Mouse (Mus musculus) limb, embryonic 12.5 days (tissue): ENCODE data around the gene Cd5. TPM values are rescaled to one million over a fixed set of nuclear protein-coding genes. Genes with fewer than 3 reads are reported as not detected.

Source experiments
- ATAC-seq: fragments of 200-750 bp; cut with Nextera tagmentation; 2 replicates; pipeline ENCODE4 v1.8.0; 2017; ENCODE audit warnings: low read depth, moderate TSS enrichment; ENCODE audit not compliant: insufficient number of reproducible peaks, insufficient read depth, low FRiP score, low TSS enrichment
- H3K27ac ChIP-seq: fragments of 300-500 bp; sonication (generic); 2 replicates; pipeline ENCODE4 v1.5.1; 2016; ENCODE audit warnings: mild to moderate bottlenecking, moderate library complexity
- H3K27me3 ChIP-seq: fragments of 300-500 bp; sonication (generic); 2 replicates; pipeline ENCODE4 v1.6.1; 2016; ENCODE audit warnings: mild to moderate bottlenecking, moderate library complexity
- H3K36me3 ChIP-seq: fragments of 300-500 bp; sonication (generic); 2 replicates; pipeline ENCODE4 v1.6.1; 2016; ENCODE audit warnings: mild to moderate bottlenecking, moderate library complexity
- H3K4me1 ChIP-seq: fragments of 300-500 bp; sonication (generic); replicated peaks from 2 replicates; pipeline ENCODE4 v1.6.1; 2016
- H3K4me2 ChIP-seq: fragments of 300-500 bp; sonication (generic); 2 replicates; pipeline ENCODE4 v1.6.1; 2016; ENCODE audit warnings: mild to moderate bottlenecking, moderate library complexity
- H3K4me3 ChIP-seq: fragments of 300-500 bp; sonication (generic); replicated peaks from 2 replicates; pipeline ENCODE4 v1.5.1; 2016; ENCODE audit warnings: mild to moderate bottlenecking
- H3K9ac ChIP-seq: fragments of 300-500 bp; sonication (generic); replicated peaks from 2 replicates; pipeline ENCODE4 v1.6.1; 2016; ENCODE audit warnings: mild to moderate bottlenecking, moderate library complexity
- H3K9me3 ChIP-seq: fragments of 300-500 bp; sonication (generic); 2 replicates; pipeline ENCODE4 v1.6.1; 2016; ENCODE audit warnings: mild to moderate bottlenecking, moderate library complexity
- WGBS: fragments of 180-500 bp; shearing (Covaris S2); methylation state at CpG from one replicate; pipeline ENCODE4 v1.1.7; 2016; 5-methylcytosine and 5-hydroxymethylcytosine counted together
- polyA plus RNA-seq: library from polyadenylated mRNA; unstranded; fragments of >200 nt; fragmentation: Nextera tagmentation; extraction: Ambion mirVana; gene quantifications from 2 replicates; pipeline ENCODE4 v1.2.1, GENCODE M21; 2016

Cd5 gene
- polyA plus RNA-seq = 0.10 and 0.18 TPM in 2 replicates

DNA sequence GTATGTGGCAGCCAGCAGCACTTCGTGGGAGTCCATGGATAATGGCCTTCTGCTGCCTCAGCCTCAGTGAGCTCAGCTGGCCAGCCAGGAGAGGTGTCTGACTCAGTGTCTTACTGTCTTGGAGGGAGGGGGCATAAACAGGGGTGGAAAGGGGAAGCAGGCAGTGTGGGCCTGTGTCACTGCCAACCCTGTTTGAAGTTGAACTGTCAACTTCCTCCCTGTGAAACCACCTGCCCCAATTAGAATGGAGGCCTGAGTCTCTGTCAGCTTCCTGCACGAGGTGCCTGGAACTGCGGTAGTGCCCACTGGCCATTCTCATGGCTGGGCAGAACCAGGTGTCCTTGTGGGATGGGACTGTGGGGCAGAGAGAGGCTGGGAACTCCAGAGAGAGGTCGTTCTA is at the start of gene Cd5:
Gene Cd5, minus strand, starts transcription at position 192 of the 400 bp plus-strand sequence.
- Histone ChIP-seq H3K4me1 (0 out of 2 replicates have a peak, but pooled peaks cover 4% of the 10 kb centered on the region), H3K36me3 (no peaks in the 10 kb centered on the region), H3K4me3 (no peak within 1 kb of the TSS), H3K27me3 (no peaks in the 10 kb centered on the region), H3K9me3 (no peaks in the 10 kb centered on the region), H3K9ac (no peak within 1 kb of the TSS), H3K27ac (no peak within 1 kb of the TSS), H3K4me2 (no peak within 1 kb of the TSS)
- ATAC-seq = no peak
- 72% methylated on average over 4 of the region's 4 CpGs for WGBS

DNA sequence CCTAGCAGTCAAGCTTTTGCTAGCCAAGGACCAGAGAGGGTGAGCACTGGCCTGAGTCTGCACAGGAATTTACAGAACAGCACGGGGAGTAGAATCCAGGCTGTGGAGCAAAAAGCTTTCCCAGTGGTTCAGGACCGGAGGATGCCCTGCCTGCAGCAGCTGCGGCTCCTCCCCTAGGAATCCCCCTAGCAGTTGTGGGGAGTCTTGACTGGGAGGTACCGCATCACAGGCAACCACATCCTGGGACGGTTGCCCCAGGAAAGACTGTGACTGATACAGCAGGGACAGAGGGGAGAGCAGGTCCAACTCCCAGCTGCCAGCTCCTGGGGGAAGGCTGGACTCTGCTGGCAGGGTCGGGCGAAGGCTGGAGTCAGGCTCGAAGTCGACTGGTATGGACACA is 49.4 kb upstream of the Cd5 start:
- no peak for ATAC-seq
- Histone ChIP-seq H3K36me3 (no peaks in the 10 kb centered on the region), H3K4me1 (no peaks in the 10 kb centered on the region; the same call in 1 of the 2 replicates), H3K9me3 (no peaks in the 10 kb centered on the region), H3K27ac (no peak overlapping the region), H3K9ac (no peak overlapping the region), H3K4me3 (no peak overlapping the region), H3K4me2 (no peak overlapping the region), H3K27me3 (no peaks in the 10 kb centered on the region)
- WGBS = 82% methylated on average over 9 of the region's 9 CpGs

DNA sequence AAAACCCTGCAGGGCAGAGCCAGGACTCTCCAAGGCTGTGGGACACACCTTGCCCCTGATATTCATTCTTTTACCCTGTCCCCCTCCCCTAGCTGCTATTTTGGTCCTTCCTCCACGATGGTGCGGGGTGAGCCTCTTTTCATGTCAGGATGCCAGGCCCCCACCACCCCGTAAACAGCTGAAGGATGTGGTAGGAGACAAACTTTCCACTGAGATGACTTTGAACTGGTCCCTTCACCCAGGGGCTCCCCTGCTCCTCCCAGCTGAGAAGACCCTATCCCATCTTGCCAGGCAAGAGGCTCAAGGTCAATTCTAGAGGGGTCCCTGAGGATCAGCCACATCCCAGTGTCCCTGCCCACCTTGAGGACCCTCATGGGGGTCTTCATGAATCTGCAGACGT is 48.6 kb upstream of the Cd5 start:
- ATAC-seq = no peak
- whole genome bisulfite sequencing = 71% methylated on average over 4 of the region's 4 CpGs

DNA sequence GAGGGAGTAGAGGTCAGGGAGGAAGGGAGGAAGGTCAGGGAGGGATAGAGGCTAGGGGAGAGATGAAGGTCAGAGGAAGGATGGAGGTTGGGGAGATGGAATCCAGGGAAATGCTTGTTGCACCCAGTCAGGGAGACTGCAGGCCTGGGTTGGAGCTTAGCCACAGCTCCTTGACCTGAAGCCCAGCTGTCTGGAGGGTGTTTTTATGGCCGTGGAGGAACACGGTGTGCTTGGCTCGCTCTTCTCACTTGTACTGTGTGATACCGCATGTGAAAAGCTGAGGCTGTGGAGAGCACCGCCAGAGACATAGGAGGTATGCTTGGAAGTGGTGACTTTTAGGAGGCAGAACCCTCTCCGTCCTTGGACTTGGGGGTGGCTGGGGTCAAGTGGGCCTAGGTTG is 48.0 kb upstream of the Cd5 start:
- H3K4me2 ChIP-seq = no peak overlapping the region
- no peak overlapping the region for H3K4me3 ChIP-seq
- no peak overlapping the region for H3K9ac ChIP-seq
- H3K27ac ChIP-seq = no peak overlapping the region
- no peak for ATAC-seq
- H3K4me1 ChIP-seq = peaks cover 4% of the 10 kb centered on the region; the same call in 1 of the 2 replicates
- no peaks in the 10 kb centered on the region for H3K27me3 ChIP-seq
- no peaks in the 10 kb centered on the region for H3K9me3 ChIP-seq
- H3K36me3 ChIP-seq = no peaks in the 10 kb centered on the region
- WGBS = 85% methylated on average over 6 of the region's 6 CpGs

More for the DNA sequence above, 48.6 kb upstream of the Cd5 start:
- Histone ChIP-seq H3K4me3 (no peak overlapping the region), H3K4me2 (no peak overlapping the region), H3K27ac (no peak overlapping the region), H3K9ac (no peak overlapping the region), H3K9me3 (no peaks in the 10 kb centered on the region), H3K36me3 (no peaks in the 10 kb centered on the region), H3K27me3 (no peaks in the 10 kb centered on the region), H3K4me1 (peaks cover under 1% of the 10 kb centered on the region; the same call in 1 of the 2 replicates)

DNA sequence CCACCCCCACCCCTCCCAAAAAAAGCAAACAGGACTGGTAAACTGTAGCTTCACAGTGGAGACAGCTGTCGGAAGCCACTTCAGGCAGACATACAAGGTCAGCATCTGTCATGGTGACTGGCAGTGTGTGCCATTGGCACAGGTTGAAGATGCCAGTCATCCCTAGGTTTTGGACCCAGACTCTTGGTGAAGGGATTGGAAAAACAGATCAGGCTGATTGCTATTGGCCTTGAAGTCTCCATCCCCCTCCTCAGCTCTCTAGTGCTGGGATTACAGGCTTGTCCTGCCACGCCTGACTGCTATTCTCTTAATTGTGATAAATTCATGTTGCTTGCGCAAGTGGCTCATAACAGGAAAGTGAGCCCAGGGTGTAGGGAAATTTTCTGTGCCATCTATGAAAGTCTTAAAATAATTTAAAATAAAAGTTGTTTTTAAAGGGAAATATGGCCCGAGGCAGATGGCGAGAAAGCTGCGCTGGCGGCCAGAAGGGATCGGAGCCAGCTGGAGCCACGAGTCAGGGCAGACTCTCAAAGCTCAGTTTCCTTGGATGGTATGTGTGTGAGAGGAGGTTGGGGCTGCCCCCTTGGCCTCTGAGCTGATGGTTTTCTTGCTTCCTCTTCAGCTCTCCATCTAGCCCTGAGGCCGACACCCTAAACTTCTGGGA is 46.1 kb upstream of the Cd5 start:
- Histone ChIP-seq H3K9ac (no peak overlapping the region), H3K4me1 (peaks cover 4% of the 10 kb centered on the region; the same call in 1 of the 2 replicates), H3K9me3 (no peaks in the 10 kb centered on the region), H3K4me2 (no peak overlapping the region), H3K4me3 (no peak overlapping the region), H3K36me3 (no peaks in the 10 kb centered on the region), H3K27me3 (no peaks in the 10 kb centered on the region), H3K27ac (no peak overlapping the region)
- ATAC-seq = no peak
- 70% methylated on average over 10 of the region's 10 CpGs for WGBS

DNA sequence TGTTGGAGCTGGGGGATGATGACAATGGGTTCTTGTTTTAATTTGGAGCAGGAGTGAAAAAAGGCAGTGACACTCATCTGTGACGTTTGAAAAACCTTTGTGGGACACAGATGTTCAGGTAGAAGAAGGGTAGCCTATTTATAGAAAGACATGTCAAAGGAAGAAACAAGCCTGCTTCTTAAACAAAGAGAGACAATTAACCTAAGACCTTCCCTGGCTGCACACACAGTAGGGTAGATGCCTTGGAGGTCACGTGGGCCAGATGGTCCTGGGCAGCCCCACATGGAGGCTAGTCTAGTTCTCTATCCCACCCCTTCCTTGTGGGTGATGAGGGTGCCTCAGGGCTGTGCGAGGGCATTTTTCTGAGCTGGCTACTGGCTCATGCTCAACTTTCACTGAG is 45.3 kb upstream of the Cd5 start:
- Histone ChIP-seq H3K4me2 (no peak overlapping the region), H3K4me1 (peaks cover 4% of the 10 kb centered on the region; the same call in 1 of the 2 replicates), H3K27ac (no peak overlapping the region), H3K4me3 (no peak overlapping the region), H3K36me3 (no peaks in the 10 kb centered on the region), H3K9ac (no peak overlapping the region), H3K9me3 (no peaks in the 10 kb centered on the region), H3K27me3 (no peaks in the 10 kb centered on the region)
- WGBS = 45% methylated on average over 3 of the region's 3 CpGs
- no peak for ATAC-seq

DNA sequence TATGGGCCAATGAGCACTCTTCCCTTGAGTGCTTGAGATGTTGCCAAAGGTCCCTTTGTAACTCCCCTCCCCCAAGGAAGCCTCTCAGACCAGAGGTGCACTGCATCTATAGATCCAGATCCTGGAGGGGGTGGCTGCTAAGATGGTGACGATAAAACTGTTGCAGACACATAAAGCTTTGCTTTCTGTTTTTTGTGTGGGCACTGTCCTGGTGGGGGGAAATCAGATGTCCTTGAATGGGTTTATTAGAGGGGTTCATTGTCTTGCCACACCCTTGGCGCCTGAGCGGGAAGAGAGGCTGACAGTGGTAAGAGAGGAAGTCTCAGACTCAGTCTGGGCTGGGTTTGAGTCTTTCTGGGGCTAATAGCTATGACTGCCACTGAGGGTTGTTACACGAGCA is 44.4 kb upstream of the Cd5 start:
- no peak for ATAC-seq
- no peaks in the 10 kb centered on the region for H3K36me3 ChIP-seq
- no peaks in the 10 kb centered on the region for H3K27me3 ChIP-seq
- WGBS = 80% methylated on average over 4 of the region's 4 CpGs
- no peak overlapping the region for H3K4me3 ChIP-seq
- H3K9me3 ChIP-seq = no peaks in the 10 kb centered on the region
- H3K4me2 ChIP-seq = no peak overlapping the region
- H3K27ac ChIP-seq = no peak overlapping the region
- no peak overlapping the region for H3K9ac ChIP-seq
- H3K4me1 ChIP-seq = peaks cover 4% of the 10 kb centered on the region; the same call in 1 of the 2 replicates

DNA sequence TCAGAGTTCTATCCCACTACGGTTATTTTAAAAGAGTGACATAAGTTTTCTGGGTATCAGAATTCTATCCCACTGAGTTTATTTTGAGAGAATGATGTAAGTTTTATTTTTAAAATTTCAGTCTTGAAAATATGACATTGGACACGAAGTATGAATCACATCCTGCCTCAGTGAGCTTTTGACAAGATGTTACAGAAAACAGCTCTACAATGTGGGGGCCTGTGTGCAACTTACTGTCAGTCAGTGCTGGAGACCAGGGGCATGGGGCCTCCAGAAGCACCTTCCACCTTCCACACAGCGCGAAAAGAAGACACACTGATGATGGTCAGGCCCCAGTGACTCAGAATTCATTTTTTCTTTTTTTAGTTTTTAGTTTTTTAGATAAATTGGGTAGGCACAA is 42.8 kb upstream of the Cd5 start:
- Histone ChIP-seq H3K36me3 (no peaks in the 10 kb centered on the region), H3K9me3 (no peaks in the 10 kb centered on the region), H3K4me1 (peaks cover 4% of the 10 kb centered on the region; the same call in 1 of the 2 replicates), H3K4me2 (no peak overlapping the region), H3K4me3 (no peak overlapping the region), H3K27ac (no peak overlapping the region), H3K9ac (no peak overlapping the region), H3K27me3 (no peaks in the 10 kb centered on the region)
- ATAC-seq = no peak
- WGBS = 82% methylated on average over 4 of the region's 4 CpGs

DNA sequence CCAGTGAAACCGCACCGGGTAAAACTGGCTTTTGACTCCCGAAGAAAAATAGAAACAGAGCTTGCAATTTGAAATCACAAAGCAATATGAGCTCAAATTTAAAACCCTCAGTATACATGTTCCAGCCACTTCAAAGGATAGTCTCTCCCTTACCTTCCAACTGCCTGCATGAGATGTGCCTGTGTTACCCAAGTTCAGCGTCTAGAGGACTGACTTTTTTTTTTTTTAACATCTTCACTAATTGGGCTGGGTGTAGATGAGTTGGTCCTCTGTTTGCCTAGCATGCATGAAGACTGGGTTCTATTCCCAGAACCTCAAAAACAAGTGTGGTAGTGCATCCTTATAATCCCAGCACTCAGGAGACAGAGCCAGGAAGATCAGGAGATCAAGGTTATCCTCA is 38.1 kb upstream of the Cd5 start:
- H3K27ac ChIP-seq = no peak overlapping the region
- H3K4me2 ChIP-seq = no peak overlapping the region
- no peaks in the 10 kb centered on the region for H3K9me3 ChIP-seq
- H3K27me3 ChIP-seq = no peaks in the 10 kb centered on the region
- ATAC-seq = no peak
- no peak overlapping the region for H3K4me3 ChIP-seq
- WGBS = 86% methylated on average over 4 of the region's 4 CpGs
- no peak overlapping the region for H3K9ac ChIP-seq
- H3K4me1 ChIP-seq = no peaks in the 10 kb centered on the region
- no peaks in the 10 kb centered on the region for H3K36me3 ChIP-seq

DNA sequence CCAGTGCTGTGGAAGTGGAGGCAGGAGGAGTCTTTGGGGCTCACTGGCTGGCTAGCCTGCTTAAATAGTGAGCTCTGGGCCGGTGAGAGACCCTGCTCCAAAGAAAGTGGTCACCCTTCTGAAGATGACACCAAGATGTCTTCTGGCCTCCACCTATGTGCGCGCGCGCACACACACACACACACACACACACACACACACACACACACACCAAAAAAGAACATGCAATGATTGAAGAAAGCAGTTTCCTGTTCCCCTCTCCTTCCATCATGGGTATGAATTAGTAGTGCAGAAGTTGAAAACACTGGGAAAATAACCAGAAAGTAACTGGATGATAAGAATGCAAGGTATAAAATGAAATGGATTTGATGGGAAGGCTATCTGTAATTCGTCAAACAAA is 35.3 kb upstream of the Cd5 start:
- Histone ChIP-seq H3K27me3 (no peaks in the 10 kb centered on the region), H3K27ac (no peak overlapping the region), H3K4me3 (no peak overlapping the region), H3K9me3 (no peaks in the 10 kb centered on the region), H3K4me1 (0 out of 2 replicates have a peak, but pooled peaks cover 2% of the 10 kb centered on the region), H3K9ac (no peak overlapping the region), H3K4me2 (no peak overlapping the region), H3K36me3 (no peaks in the 10 kb centered on the region)
- no peak for ATAC-seq
- WGBS = 96% methylated on average over 6 of the region's 6 CpGs

DNA sequence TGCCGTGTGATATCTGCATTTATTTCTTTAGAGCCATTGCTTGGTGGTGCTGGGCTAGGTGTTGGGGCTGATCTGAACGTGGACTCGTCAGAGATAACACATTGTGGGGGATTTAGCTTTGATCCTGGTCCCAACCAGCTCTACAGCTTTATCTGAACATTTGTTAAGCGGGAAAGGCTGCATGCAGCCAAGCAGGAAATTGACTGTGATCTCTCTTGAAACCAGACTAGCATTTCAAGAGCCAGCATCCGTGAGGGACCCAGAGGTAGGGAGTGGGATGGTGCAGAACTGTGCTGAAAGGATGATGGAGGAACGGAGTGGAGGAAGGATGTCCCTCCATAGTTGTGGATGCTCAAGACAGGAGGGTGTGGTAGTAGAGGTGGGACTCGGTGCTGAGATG is 34.6 kb upstream of the Cd5 start:
- Histone ChIP-seq H3K4me3 (no peak overlapping the region), H3K27ac (no peak overlapping the region), H3K27me3 (no peaks in the 10 kb centered on the region), H3K9me3 (no peaks in the 10 kb centered on the region), H3K4me1 (0 out of 2 replicates have a peak, but pooled peaks cover 2% of the 10 kb centered on the region), H3K9ac (no peak overlapping the region), H3K4me2 (no peak overlapping the region), H3K36me3 (no peaks in the 10 kb centered on the region)
- no peak for ATAC-seq
- 82% methylated on average over 7 of the region's 7 CpGs for WGBS

DNA sequence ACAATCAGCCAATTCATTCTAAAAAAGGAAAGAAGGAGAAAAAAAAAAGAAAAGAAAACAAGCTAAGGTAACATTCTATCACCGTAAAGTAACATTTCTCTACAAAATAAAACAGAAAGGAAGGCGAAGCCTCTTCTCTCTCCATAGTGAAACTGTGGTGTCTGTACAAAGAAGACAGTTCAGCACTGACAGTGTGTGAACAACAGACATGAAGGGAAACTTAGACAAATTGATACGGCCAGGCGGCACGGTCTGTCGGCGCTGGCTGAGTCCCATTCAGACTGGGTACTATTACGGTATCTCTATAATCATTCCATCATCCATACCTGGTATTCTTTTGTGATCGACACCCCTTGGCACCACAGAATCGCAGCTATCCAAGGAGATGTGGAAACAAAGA is 34.1 kb upstream of the Cd5 start:
- H3K9me3 ChIP-seq = no peaks in the 10 kb centered on the region
- no peaks in the 10 kb centered on the region for H3K27me3 ChIP-seq
- H3K27ac ChIP-seq = no peak overlapping the region
- no peak overlapping the region for H3K9ac ChIP-seq
- H3K4me3 ChIP-seq = no peak overlapping the region
- H3K4me1 ChIP-seq = 0 out of 2 replicates have a peak, but pooled peaks cover 2% of the 10 kb centered on the region
- WGBS = 94% methylated on average over 10 of the region's 10 CpGs
- no peaks in the 10 kb centered on the region for H3K36me3 ChIP-seq
- H3K4me2 ChIP-seq = no peak overlapping the region
- no peak for ATAC-seq
